Mouse (Mus musculus) hindbrain, embryonic 16.5 days (tissue): ENCODE measurements around the gene Ndst4. TPM values are rescaled to one million over a fixed set of nuclear protein-coding genes. Genes with fewer than 3 reads are reported as not detected.

Experiments
- ATAC-seq: fragments of 200-750 bp; cut with Nextera tagmentation; 2 replicates; pipeline ENCODE4 v1.8.0; 2017; ENCODE audit warnings: moderate TSS enrichment, moderate library complexity
- H3K27ac ChIP-seq: fragments of 300-500 bp; sonication (generic); 2 replicates; pipeline ENCODE4 v1.5.1; 2014; ENCODE audit warnings: low read depth, mild to moderate bottlenecking, control low read depth, low read length, moderate library complexity
- H3K27me3 ChIP-seq: fragments of 300-500 bp; sonication (generic); replicated peaks from 2 replicates; pipeline ENCODE4 v1.6.1; 2014; ENCODE audit warnings: low read length; ENCODE audit not compliant: control insufficient read depth, insufficient read depth
- H3K36me3 ChIP-seq: fragments of 300-500 bp; sonication (generic); 2 replicates; pipeline ENCODE4 v1.6.1; 2014; ENCODE audit warnings: mild to moderate bottlenecking, low read length, moderate library complexity, mixed read lengths; ENCODE audit not compliant: control insufficient read depth, insufficient read depth
- H3K4me1 ChIP-seq: fragments of 300-500 bp; sonication (generic); 2 replicates; pipeline ENCODE4 v1.6.1; 2014; ENCODE audit warnings: low read depth, low read length; ENCODE audit not compliant: control insufficient read depth, insufficient read depth
- H3K4me2 ChIP-seq: fragments of 300-500 bp; sonication (generic); 2 replicates; pipeline ENCODE4 v1.6.1; 2014; ENCODE audit warnings: mild to moderate bottlenecking, low read length, control low read depth, moderate library complexity
- H3K4me3 ChIP-seq: fragments of 300-500 bp; sonication (generic); 2 replicates; pipeline ENCODE4 v1.5.1; 2014; ENCODE audit warnings: mild to moderate bottlenecking, low read length, control low read depth, moderate library complexity
- H3K9ac ChIP-seq: fragments of 300-500 bp; sonication (generic); 2 replicates; pipeline ENCODE4 v1.6.1; 2014; ENCODE audit warnings: low read depth, mild to moderate bottlenecking, control low read depth, low read length, moderate library complexity
- H3K9me3 ChIP-seq: fragments of 300-500 bp; sonication (generic); 2 replicates; pipeline ENCODE4 v1.6.1; 2014; ENCODE audit warnings: mild to moderate bottlenecking, low read length, moderate library complexity; ENCODE audit not compliant: control insufficient read depth
- WGBS: fragments of 180-500 bp; shearing (Covaris S2); extraction: QIAGEN DNeasy Blood & Tissue Kit; methylation state at CpG from one replicate; pipeline ENCODE4 v1.1.7; 2014; 5-methylcytosine and 5-hydroxymethylcytosine counted together
- polyA plus RNA-seq: library from polyadenylated mRNA; unstranded; fragments of >200 nt; fragmentation: Nextera tagmentation; extraction: Ambion mirVana; gene quantifications from 2 replicates; pipeline ENCODE4 v1.2.1, GENCODE M21; 2015

Gene Ndst4
- polyA plus RNA-seq = 3.4 and 4.0 TPM in 2 replicates

DNA sequence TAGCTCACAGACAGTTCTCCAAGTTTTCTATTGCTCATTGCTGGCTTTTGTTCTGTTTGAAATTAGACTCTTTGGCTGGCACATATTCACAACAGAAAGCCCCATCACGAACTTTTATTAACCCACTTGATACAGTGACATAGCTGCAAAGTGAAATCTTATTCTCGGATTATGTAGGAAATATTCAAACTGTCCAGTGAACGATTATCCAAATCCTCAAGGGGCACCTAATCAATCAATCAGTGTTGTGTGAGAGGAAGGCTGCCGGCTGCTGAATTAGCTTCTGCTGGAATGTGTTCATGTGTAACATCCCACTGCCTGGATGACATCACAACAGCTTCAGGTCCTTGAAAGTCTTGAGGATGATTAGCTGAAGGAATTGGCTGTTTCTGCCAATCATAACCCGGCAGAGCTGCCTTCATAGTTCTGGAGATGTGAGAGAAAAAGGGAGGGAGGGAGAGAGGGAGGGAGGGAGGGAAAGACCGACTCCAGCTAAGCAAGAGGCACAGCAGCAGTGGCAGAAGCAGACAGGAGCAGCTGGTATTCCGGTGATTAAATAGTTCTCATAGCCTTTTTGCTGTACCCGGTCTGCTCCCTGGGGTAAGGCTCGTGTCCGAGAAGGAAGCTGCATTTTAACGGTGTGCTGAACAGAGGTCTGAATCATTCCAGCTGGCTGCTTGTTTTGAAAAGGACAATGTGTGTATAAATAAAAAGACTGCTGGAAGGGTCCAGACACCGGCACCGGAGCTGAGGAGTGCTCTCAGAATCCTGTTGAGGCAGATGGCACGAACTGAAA lies at the start of gene Ndst4:
Gene Ndst4 (plus strand): TSS at position 476 of the 796 bp plus-strand sequence.
- H3K27ac ChIP-seq = peak within 1 kb of the TSS; percentile 49
- H3K4me2 ChIP-seq = peak within 1 kb of the TSS; percentile 62
- no peaks in the 10 kb centered on the region for H3K36me3 ChIP-seq
- peak within 1 kb of the TSS; percentile 49 for H3K4me3 ChIP-seq
- peak within 1 kb of the TSS; percentile 61 for H3K9ac ChIP-seq
- no peaks in the 10 kb centered on the region for H3K9me3 ChIP-seq
- H3K27me3 ChIP-seq = no peaks in the 10 kb centered on the region
- 7% methylated on average over 14 of the region's 14 CpGs for WGBS
- no peaks in the 10 kb centered on the region for H3K4me1 ChIP-seq
- ATAC-seq = peak; percentile 97

DNA sequence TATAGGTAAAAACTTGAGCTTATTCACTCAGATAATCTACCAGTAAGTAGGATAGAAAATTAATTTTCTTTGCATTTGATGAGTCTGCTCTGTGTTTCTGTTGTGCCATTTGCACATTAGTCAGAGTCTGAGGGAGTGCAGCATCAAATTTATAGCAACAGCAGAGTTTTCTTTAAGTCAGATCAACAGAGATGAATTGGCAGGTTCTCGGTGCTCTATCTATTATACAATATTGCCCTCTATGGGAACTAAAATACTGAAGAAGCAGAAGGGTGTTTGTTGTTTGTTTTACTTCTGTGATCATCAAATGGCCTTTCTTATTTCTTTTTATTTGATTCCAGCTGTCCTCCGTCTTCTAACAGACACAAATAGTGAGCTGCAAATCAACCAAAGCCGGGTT lies 6.4 kb upstream of the Ndst4 start:
- no peaks in the 10 kb centered on the region for H3K4me1 ChIP-seq
- H3K9me3 ChIP-seq = no peaks in the 10 kb centered on the region
- no peaks in the 10 kb centered on the region for H3K36me3 ChIP-seq
- no peaks in the 10 kb centered on the region for H3K27me3 ChIP-seq
- no peak overlapping the region for H3K4me3 ChIP-seq
- WGBS = 69% methylated on average over 3 of the region's 3 CpGs
- ATAC-seq = no peak
- no peak overlapping the region for H3K9ac ChIP-seq
- H3K27ac ChIP-seq = no peak overlapping the region
- no peak overlapping the region for H3K4me2 ChIP-seq

DNA sequence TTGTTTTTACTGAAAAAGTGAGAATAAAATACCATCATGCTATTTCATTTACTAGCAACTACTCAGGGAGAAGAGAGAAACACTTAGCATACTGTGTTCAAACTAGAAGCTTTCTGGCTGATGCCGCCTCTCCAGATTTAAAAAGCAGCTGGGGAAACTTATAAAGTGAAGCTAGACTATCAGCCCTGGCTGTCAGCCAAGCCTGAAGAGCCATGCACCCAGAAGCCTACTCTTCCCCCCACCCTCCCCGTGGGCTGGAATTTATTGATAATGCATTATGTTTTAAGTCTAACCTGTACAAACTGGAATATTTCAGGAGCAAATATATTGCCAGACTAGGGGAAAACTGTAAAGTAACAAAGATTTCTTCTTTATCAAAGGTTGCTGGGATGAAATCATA lies 2.6 kb downstream of the Ndst4 start:
- Histone ChIP-seq H3K9ac (no peak overlapping the region), H3K9me3 (no peaks in the 10 kb centered on the region), H3K4me3 (peak overlapping the region; percentile 13; the same call in 1 of the 2 replicates), H3K4me2 (peak overlapping the region; percentile 21; the same call in 1 of the 2 replicates), H3K27ac (no peak overlapping the region), H3K4me1 (no peaks in the 10 kb centered on the region), H3K36me3 (no peaks in the 10 kb centered on the region), H3K27me3 (no peaks in the 10 kb centered on the region)
- ATAC-seq = no peak
- WGBS = 40% methylated on average over 2 of the region's 2 CpGs

DNA sequence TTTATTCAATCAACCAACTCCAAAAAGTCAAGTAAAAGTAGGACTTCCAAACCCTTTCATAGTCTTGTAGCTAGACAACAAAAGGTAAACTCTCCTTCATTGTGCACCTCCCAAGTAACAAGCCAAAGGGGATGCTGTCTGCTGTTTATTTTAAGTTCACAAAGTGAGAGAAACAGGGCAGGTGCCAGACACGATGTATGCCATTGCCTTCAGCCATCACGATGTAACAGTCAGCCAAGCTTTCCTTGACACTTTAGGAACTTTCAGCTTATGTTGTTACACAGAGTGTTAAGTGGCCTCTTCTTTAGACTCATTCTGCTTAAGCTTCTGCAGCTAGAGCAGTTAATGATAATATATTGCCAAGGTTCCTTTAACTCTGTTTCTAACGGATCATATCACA lies 3.1 kb downstream of the Ndst4 start:
- H3K9ac ChIP-seq = no peak overlapping the region
- H3K27ac ChIP-seq = no peak overlapping the region
- H3K4me1 ChIP-seq = no peaks in the 10 kb centered on the region
- H3K4me2 ChIP-seq = 0 out of 2 replicates have a peak overlapping the region, but pooled peaks have one; percentile 14
- H3K9me3 ChIP-seq = no peaks in the 10 kb centered on the region
- 71% methylated on average over 3 of the region's 3 CpGs for WGBS
- no peaks in the 10 kb centered on the region for H3K36me3 ChIP-seq
- no peak overlapping the region for H3K4me3 ChIP-seq
- H3K27me3 ChIP-seq = no peaks in the 10 kb centered on the region
- no peak for ATAC-seq

DNA sequence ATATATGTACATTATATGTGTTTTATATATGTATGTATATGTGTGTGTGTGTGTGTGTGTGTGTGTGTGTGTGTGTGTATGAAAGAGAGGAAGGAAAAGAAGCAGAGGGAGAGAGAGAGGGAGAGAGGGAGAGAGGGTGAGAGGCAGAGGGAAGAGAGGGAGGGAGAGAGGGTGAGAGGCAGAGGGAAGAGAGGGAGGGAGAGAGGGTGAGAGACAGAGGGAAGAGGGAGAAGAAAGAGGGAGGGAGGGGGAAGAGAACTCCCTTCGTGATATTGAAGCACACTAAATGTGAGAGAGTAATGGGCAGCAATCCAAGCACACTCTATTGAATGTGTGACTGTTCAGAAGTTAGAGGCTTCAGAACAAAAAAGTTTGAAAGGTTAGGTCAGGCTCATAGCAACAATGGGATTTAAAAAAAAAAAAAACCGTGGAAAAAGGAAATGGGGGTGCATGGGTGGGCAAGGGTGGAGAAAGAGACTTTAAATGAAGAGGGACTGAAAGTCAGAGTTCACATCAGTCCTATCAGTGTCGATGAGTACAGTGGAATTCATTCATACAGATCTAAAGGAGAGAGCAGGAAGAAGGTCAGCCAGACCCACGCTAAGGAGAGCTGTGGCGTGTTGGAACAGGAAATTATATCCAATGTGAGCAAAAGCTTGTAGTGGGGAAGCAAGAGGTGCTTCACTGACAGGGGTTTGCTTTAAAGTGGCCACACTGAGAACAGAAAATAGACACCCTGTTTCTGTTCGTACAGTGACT lies 63.2 kb downstream of the Ndst4 start:
- H3K9me3 ChIP-seq = no peaks in the 10 kb centered on the region
- H3K27ac ChIP-seq = no peak overlapping the region
- H3K4me2 ChIP-seq = no peak overlapping the region
- H3K27me3 ChIP-seq = no peaks in the 10 kb centered on the region
- no peaks in the 10 kb centered on the region for H3K4me1 ChIP-seq
- ATAC-seq = no peak
- H3K9ac ChIP-seq = no peak overlapping the region
- H3K36me3 ChIP-seq = no peaks in the 10 kb centered on the region
- 29% methylated on average over 6 of the region's 6 CpGs for WGBS
- H3K4me3 ChIP-seq = no peak overlapping the region

DNA sequence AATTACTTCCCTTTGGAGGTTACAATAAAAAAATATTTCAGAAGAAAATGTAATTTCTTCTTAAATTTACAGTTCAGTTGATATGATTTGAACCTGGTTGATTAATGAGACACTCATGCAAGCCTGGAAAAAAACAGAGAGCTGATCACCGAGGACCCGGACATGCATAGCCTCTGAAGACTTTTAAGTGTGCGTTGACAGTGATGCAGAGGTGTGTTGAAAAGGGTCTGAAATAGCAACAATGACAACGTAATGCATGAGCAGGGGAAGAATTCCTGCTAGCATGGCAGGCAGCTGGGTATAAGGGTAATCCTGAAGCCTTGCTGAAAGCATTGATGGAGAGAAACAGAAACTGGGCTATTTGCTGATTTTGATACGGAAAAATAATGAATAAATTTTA lies 106.2 kb downstream of the Ndst4 start:
- no peak overlapping the region for H3K4me2 ChIP-seq
- no peaks in the 10 kb centered on the region for H3K9me3 ChIP-seq
- no peak overlapping the region for H3K4me3 ChIP-seq
- H3K27ac ChIP-seq = no peak overlapping the region
- H3K9ac ChIP-seq = no peak overlapping the region
- WGBS = 75% methylated on average over 5 of the region's 5 CpGs
- H3K27me3 ChIP-seq = no peaks in the 10 kb centered on the region
- H3K4me1 ChIP-seq = no peaks in the 10 kb centered on the region
- no peaks in the 10 kb centered on the region for H3K36me3 ChIP-seq
- no peak for ATAC-seq

DNA sequence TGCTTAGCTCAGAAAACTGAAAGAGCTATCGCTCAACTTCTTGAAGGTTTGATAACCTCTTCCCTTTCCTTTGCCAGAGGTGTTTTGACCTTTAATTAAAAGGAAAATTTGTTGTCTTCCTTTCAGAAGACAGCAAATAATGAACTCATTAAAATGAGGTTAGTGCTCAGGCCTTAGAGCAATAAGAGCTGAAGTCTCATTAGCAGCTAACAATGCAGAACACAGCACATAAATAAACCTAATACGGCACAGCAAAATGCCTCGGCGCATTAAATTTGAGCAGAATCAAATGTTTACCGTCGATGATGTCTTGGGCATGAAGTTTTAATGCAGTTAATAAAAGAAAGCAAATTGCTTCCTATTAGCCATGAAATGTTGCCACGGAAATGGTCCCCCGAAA lies 129.5 kb downstream of the Ndst4 start:
- H3K9ac ChIP-seq = no peak overlapping the region
- 59% methylated on average over 8 of the region's 8 CpGs for WGBS
- peak; percentile 58; the same call in 1 of the 2 replicates for ATAC-seq

DNA sequence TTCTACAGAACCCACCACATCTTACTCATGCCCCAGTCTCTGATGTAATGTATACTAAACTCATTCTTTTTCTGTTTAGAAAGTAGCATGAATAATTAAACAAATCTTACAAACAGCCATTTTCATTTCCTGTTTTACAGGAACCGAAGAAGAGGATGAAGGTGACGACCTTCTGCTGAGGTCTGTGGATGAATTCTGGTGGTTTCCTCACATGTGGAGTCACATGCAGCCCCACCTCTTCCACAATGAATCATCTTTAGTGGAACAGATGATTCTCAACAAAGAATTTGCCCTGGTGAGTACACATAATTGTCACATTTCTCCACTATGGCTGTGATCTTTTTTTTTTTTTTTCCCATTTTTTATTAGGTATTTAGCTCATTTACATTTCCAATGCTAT lies 166.7 kb downstream of the Ndst4 start:
- Histone ChIP-seq H3K9me3 (no peaks in the 10 kb centered on the region), H3K36me3 (no peaks in the 10 kb centered on the region), H3K4me1 (no peaks in the 10 kb centered on the region), H3K27ac (no peak overlapping the region), H3K27me3 (no peaks in the 10 kb centered on the region), H3K4me3 (no peak overlapping the region), H3K9ac (no peak overlapping the region), H3K4me2 (no peak overlapping the region)
- WGBS = 88% methylated on average over 2 of the region's 2 CpGs
- no peak for ATAC-seq

More for the DNA sequence above, 129.5 kb downstream of the Ndst4 start:
- H3K4me3 ChIP-seq = no peak overlapping the region
- H3K27me3 ChIP-seq = no peaks in the 10 kb centered on the region
- no peak overlapping the region for H3K4me2 ChIP-seq
- no peak overlapping the region for H3K27ac ChIP-seq
- no peaks in the 10 kb centered on the region for H3K9me3 ChIP-seq
- H3K4me1 ChIP-seq = no peaks in the 10 kb centered on the region
- H3K36me3 ChIP-seq = no peaks in the 10 kb centered on the region

DNA sequence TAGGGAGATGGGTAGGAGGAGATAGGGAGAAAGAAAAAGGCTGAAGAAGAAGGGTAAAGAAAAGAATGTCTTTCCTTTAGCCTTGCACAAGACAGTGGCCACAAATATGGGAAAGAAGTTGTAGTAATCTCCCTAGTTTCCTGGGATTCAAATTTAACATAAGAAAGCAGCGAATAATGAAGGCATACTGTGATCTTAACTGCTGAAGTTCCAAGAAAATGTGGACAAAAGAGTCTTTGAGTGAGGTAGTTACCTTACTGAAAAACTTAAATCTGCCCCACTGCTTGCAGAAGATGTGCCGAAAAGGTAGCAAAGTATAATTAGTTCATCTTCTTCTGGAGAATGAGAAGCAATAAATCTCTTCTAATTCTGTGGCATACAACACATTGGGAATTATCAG lies 228.4 kb downstream of the Ndst4 start:
- Histone ChIP-seq H3K9me3 (no peaks in the 10 kb centered on the region), H3K4me3 (no peak overlapping the region), H3K4me2 (no peak overlapping the region), H3K9ac (no peak overlapping the region), H3K27me3 (no peaks in the 10 kb centered on the region), H3K36me3 (no peaks in the 10 kb centered on the region), H3K4me1 (no peaks in the 10 kb centered on the region), H3K27ac (no peak overlapping the region)
- 73% methylated on average over 2 of the region's 2 CpGs for WGBS
- no peak for ATAC-seq
